Mouse (Mus musculus) myocyte (in vitro differentiated cells): ENCODE results near the gene Mrrf.

Source experiments
- CEBPB ChIP-seq: IDR thresholded peaks from 2 replicates; pipeline ENCODE4 v1.6.1; 2011; ENCODE audit warnings: mild to moderate bottlenecking, moderate library complexity; ENCODE audit not compliant: poor library complexity, insufficient read depth, severe bottlenecking
- E2F4 ChIP-seq: IDR thresholded peaks from one replicate; pipeline ENCODE4 v1.6.1; 2011; ENCODE audit warnings: mild to moderate bottlenecking, control low read depth, moderate library complexity; ENCODE audit not compliant: insufficient read depth
- MAX ChIP-seq: IDR thresholded peaks from one replicate; pipeline ENCODE4 v1.6.1; 2011; ENCODE audit warnings: low read depth, mild to moderate bottlenecking, control low read depth
- MYOD1 ChIP-seq, 3 experiments: IDR thresholded peaks; one replicate each; pipeline ENCODE4 v1.6.1; 2011; ENCODE audit warnings: control low read depth in 2 of 3, low read depth in 2 of 3, mild to moderate bottlenecking in 2 of 3, moderate library complexity in 1 of 3; ENCODE audit not compliant: insufficient read length in 2 of 3, control insufficient read depth in 1 of 3
- MYOG ChIP-seq, 3 experiments: IDR thresholded peaks; one replicate each; pipeline ENCODE4 v1.6.1; 2011; ENCODE audit warnings: control low read depth in 2 of 3, low read depth in 2 of 3, mild to moderate bottlenecking in 2 of 3; ENCODE audit not compliant: insufficient read length in 2 of 3, control insufficient read depth in 1 of 3, insufficient read depth in 1 of 3
- POLR2A ChIP-seq: IDR thresholded peaks from one replicate; pipeline ENCODE4 v1.6.1; 2011; ENCODE audit warnings: low read depth, mild to moderate bottlenecking, control low read depth, moderate library complexity; ENCODE audit not compliant: insufficient read length
- POLR2AphosphoS2 ChIP-seq: IDR thresholded peaks from one replicate; pipeline ENCODE4 v1.6.1; 2011; ENCODE audit warnings: low read depth, control low read depth; ENCODE audit not compliant: insufficient read length
- REST ChIP-seq: IDR thresholded peaks from one replicate; pipeline ENCODE4 v1.6.1; 2011; ENCODE audit warnings: mild to moderate bottlenecking, control low read depth, moderate library complexity; ENCODE audit not compliant: insufficient read depth, insufficient read length
- SRF ChIP-seq: IDR thresholded peaks from one replicate; pipeline ENCODE4 v1.6.1; 2011; ENCODE audit warnings: low read depth; ENCODE audit not compliant: control insufficient read depth, insufficient read length
- TCF12 ChIP-seq: IDR thresholded peaks from one replicate; pipeline ENCODE4 v1.6.1; 2011; ENCODE audit warnings: mild to moderate bottlenecking, control low read depth; ENCODE audit not compliant: poor library complexity, insufficient read depth, severe bottlenecking
- TCF3 ChIP-seq: IDR thresholded peaks from one replicate; pipeline ENCODE4 v1.6.1; 2011; ENCODE audit warnings: low read depth, control low read depth; ENCODE audit not compliant: insufficient read length
- USF1 ChIP-seq: IDR thresholded peaks from one replicate; pipeline ENCODE4 v1.6.1; 2011; ENCODE audit warnings: low read depth, mild to moderate bottlenecking, control low read depth, moderate library complexity

- TF ChIP-seq POLR2A (no peak), MYOG (IDR thresholded peaks at IDR 0.05; ENCODE audit: control insufficient read depth in 1 of 3, insufficient read depth in 1 of 3, insufficient read length in 2 of 3, low read depth in 2 of 3) (no peak), USF1 (no peak), POLR2AphosphoS2 (no peak), TCF12 (no peak), MAX (no peak), REST (no peak), CEBPB (no peak), E2F4 (no peak), MYOD1 (IDR thresholded peaks at IDR 0.05; ENCODE audit: control insufficient read depth in 1 of 3, insufficient read length in 2 of 3, low read depth in 2 of 3) (no peak), TCF3 (no peak), SRF (no peak)
Measured at GRCm38 (mm10) chr2:36099739-36100138, 36.5 kb upstream of the Mrrf start.
